Mouse (Mus musculus) hindbrain, embryonic 16.5 days (tissue): ENCODE data around the gene Pik3ip1. TPM values are rescaled to one million over a fixed set of nuclear protein-coding genes. Genes with fewer than 3 reads are reported as not detected.

ENCODE experiments used
- ATAC-seq: fragments of 200-750 bp; cut with Nextera tagmentation; 2 replicates; pipeline ENCODE4 v1.8.0; 2017; ENCODE audit warnings: moderate TSS enrichment, moderate library complexity
- H3K27ac ChIP-seq: fragments of 300-500 bp; sonication (generic); 2 replicates; pipeline ENCODE4 v1.5.1; 2014; ENCODE audit warnings: low read depth, mild to moderate bottlenecking, control low read depth, low read length, moderate library complexity
- H3K27me3 ChIP-seq: fragments of 300-500 bp; sonication (generic); replicated peaks from 2 replicates; pipeline ENCODE4 v1.6.1; 2014; ENCODE audit warnings: low read length; ENCODE audit not compliant: control insufficient read depth, insufficient read depth
- H3K36me3 ChIP-seq: fragments of 300-500 bp; sonication (generic); 2 replicates; pipeline ENCODE4 v1.6.1; 2014; ENCODE audit warnings: mild to moderate bottlenecking, low read length, moderate library complexity, mixed read lengths; ENCODE audit not compliant: control insufficient read depth, insufficient read depth
- H3K4me1 ChIP-seq: fragments of 300-500 bp; sonication (generic); 2 replicates; pipeline ENCODE4 v1.6.1; 2014; ENCODE audit warnings: low read depth, low read length; ENCODE audit not compliant: control insufficient read depth, insufficient read depth
- H3K4me2 ChIP-seq: fragments of 300-500 bp; sonication (generic); 2 replicates; pipeline ENCODE4 v1.6.1; 2014; ENCODE audit warnings: mild to moderate bottlenecking, low read length, control low read depth, moderate library complexity
- H3K4me3 ChIP-seq: fragments of 300-500 bp; sonication (generic); 2 replicates; pipeline ENCODE4 v1.5.1; 2014; ENCODE audit warnings: mild to moderate bottlenecking, low read length, control low read depth, moderate library complexity
- H3K9ac ChIP-seq: fragments of 300-500 bp; sonication (generic); 2 replicates; pipeline ENCODE4 v1.6.1; 2014; ENCODE audit warnings: low read depth, mild to moderate bottlenecking, control low read depth, low read length, moderate library complexity
- H3K9me3 ChIP-seq: fragments of 300-500 bp; sonication (generic); 2 replicates; pipeline ENCODE4 v1.6.1; 2014; ENCODE audit warnings: mild to moderate bottlenecking, low read length, moderate library complexity; ENCODE audit not compliant: control insufficient read depth
- WGBS: fragments of 180-500 bp; shearing (Covaris S2); extraction: QIAGEN DNeasy Blood & Tissue Kit; methylation state at CpG from one replicate; pipeline ENCODE4 v1.1.7; 2014; 5-methylcytosine and 5-hydroxymethylcytosine counted together
- polyA plus RNA-seq: library from polyadenylated mRNA; unstranded; fragments of >200 nt; fragmentation: Nextera tagmentation; extraction: Ambion mirVana; gene quantifications from 2 replicates; pipeline ENCODE4 v1.2.1, GENCODE M21; 2015

Pik3ip1 gene
- polyA plus RNA-seq, 1 experiment from 2014 or later = 36.1 TPM

DNA sequence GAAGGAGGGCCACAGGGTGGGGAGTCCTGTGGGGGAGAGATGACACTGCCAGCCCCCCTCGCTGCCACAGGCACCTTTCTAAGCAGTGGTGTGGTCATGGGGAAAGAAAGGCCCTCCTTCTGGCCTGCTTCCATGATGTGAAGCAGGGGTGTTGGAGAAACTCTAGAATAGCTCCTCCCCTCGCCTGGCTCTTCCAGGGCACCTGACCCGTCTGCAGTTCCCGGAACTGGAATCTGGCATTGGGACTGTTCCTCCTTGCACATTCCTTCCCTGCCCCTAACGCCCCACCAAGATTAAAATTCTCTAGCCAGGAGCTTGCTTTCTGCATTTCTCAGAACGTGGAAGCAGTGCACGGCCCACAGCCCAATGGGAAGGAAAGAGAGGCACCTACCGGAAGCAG lies 62.3 kb downstream of the Pik3ip1 start:
- Histone ChIP-seq H3K4me2 (no peak overlapping the region), H3K4me3 (no peak overlapping the region), H3K9me3 (no peaks in the 10 kb centered on the region), H3K27me3 (no peaks in the 10 kb centered on the region), H3K9ac (no peak overlapping the region), H3K36me3 (no peaks in the 10 kb centered on the region), H3K27ac (no peak overlapping the region), H3K4me1 (no peaks in the 10 kb centered on the region)
- WGBS = 76% methylated on average over 8 of the region's 8 CpGs
- no peak for ATAC-seq

Other genes with a start within 250 kb of the Pik3ip1 start
- 14.3 and 16.4 TPM in 2 replicates for gene Sfi1, start 136.9 kb upstream of the Pik3ip1 start, polyA plus RNA-seq
- 36.8 and 48.0 TPM in 2 replicates for gene Eif4enif1, start 128.0 kb upstream of the Pik3ip1 start, polyA plus RNA-seq
- gene Drg1, start 64.0 kb upstream of the Pik3ip1 start, polyA plus RNA-seq = 207 and 210 TPM in 2 replicates
- gene Patz1, start 41.5 kb upstream of the Pik3ip1 start, polyA plus RNA-seq = 35.2 and 40.7 TPM in 2 replicates
- gene Limk2, start 78.8 kb downstream of the Pik3ip1 start, polyA plus RNA-seq = 159 and 164 TPM in 2 replicates
- gene Rnf185, start 122.0 kb downstream of the Pik3ip1 start, polyA plus RNA-seq = 43.0 and 46.2 TPM in 2 replicates
- gene Pla2g3, start 157.9 kb downstream of the Pik3ip1 start, polyA plus RNA-seq = 4.0 and 9.2 TPM in 2 replicates
- 12.5 and 13.9 TPM in 2 replicates for gene Inpp5j, start 174.4 kb downstream of the Pik3ip1 start, polyA plus RNA-seq
- 176 and 225 TPM in 2 replicates for gene Selenom, start 184.3 kb downstream of the Pik3ip1 start, polyA plus RNA-seq
- 15.2 and 21.8 TPM in 2 replicates for gene Smtn, start 210.2 kb downstream of the Pik3ip1 start, polyA plus RNA-seq